ENCODE assay signal across 28 mouse cellular contexts in the genomic region with DNA sequence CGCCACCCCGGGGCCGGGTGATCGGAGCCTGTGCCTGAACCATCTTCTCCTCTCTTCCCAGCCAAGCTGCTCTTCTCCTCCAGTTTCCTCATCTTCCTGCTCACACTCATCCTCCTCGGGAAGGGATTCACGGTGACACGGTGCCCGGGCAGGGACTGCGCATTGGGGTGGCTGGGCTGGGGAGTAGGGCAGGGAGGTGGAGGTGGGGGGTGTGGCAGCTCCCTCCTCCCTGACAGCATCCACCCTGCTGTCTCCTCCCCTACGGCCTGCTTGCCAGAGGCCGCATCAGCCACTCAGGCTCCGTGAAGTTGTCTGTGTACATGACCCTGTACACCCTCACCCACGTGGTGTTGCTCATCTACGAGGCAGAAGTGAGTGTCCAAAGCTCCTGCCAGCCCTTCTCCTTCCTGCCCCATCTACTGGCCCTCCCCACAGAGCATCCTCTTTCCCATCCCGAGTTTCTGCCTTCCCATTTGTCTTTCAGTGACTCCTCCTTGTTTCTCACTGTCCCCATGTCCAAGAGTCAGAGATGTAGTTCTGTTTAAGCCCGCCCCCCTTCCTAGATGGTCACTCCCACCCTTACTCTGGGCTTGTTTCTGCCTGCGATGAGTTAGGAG. TPM values are rescaled to one million over a fixed set of nuclear protein-coding genes. Genes with fewer than 3 reads are reported as not detected.
DNase-seq lines count a peak whose midpoint lies in the region; ATAC-seq lines count a peak whose summit lies in the region.
"Had no signal": no experiment of that assay in that cellular context is flagged by ENCODE, and none has a peak within 500 bp of the region (broad histone marks: within the 10 kb centered on the region; RNA-seq: fewer than 3 reads in every experiment).

No protein-coding gene starts in this region.

- no peak for ATAC-seq in forebrain, embryonic 12.5 days (ENCODE audit: low FRiP score)
- ATAC-seq in hindbrain, embryonic 12.5 days (ENCODE audit: low FRiP score) = no peak
- ATAC-seq in lung, embryonic 15.5 days (ENCODE audit: borderline replicate concordance, extremely low read depth, low FRiP score, low TSS enrichment) = peak; percentile 34; the same call in 1 of the 2 replicates
- ATAC-seq: forebrain, embryonic 15.5 days; hindbrain, embryonic 16.5 days; inflammation-experienced regulatory T-cells, adult 6 months; intestine, embryonic 16.5 days; Patski had no signal

- H3K4me1 ChIP-seq in forebrain, embryonic 12.5 days = peaks cover 13% of the 10 kb centered on the region
- peaks cover 21% of the 10 kb centered on the region for H3K4me1 ChIP-seq in forebrain, embryonic 10.5 days
- H3K4me1 ChIP-seq in hindbrain, embryonic 12.5 days = peaks cover 7% of the 10 kb centered on the region
- peaks cover 17% of the 10 kb centered on the region for H3K4me1 ChIP-seq in hindbrain, embryonic 10.5 days (replicated peaks)
- H3K4me1 ChIP-seq in lung, embryonic 15.5 days = peaks cover 9% of the 10 kb centered on the region

- WGBS in forebrain, embryonic 12.5 days = 67% methylated on average over 17 of the region's 17 CpGs
- WGBS in forebrain, embryonic 10.5 days = 65% methylated on average over 17 of the region's 17 CpGs
- WGBS in hindbrain, embryonic 12.5 days = 63% methylated on average over 14 of the region's 17 CpGs
- 60% methylated on average over 17 of the region's 17 CpGs for WGBS in hindbrain, embryonic 10.5 days
- 42% methylated on average over 17 of the region's 17 CpGs for WGBS in lung, embryonic 15.5 days

- peaks cover 51% of the 10 kb centered on the region for H3K27me3 ChIP-seq in forebrain, embryonic 12.5 days
- peaks cover 77% of the 10 kb centered on the region for H3K27me3 ChIP-seq in forebrain, embryonic 10.5 days (ENCODE audit: poor library complexity, severe bottlenecking)
- H3K27me3 ChIP-seq in hindbrain, embryonic 12.5 days = peaks cover 46% of the 10 kb centered on the region
- peaks cover 61% of the 10 kb centered on the region for H3K27me3 ChIP-seq in hindbrain, embryonic 10.5 days (ENCODE audit: insufficient read depth, poor library complexity, severe bottlenecking)
- H3K27me3 ChIP-seq in lung, embryonic 15.5 days = peaks cover 56% of the 10 kb centered on the region

- peak; percentile 49 for DNase-seq in adrenal gland, adult 2 months
- no peak for DNase-seq in adrenal gland, postnatal 4 days (ENCODE audit: low spot score in 2 of 2)
- no peak for DNase-seq in forebrain, embryonic 10.5 days (ENCODE audit: extremely low spot score, low spot score)
- no peak for DNase-seq in hindbrain, embryonic 10.5 days (ENCODE audit: low spot score)
- no peak for DNase-seq in lung, postnatal 36 days
- DNase-seq: adrenal gland, adult 8-10 months; cerebellum, adult 11 months; cerebellum, adult 8-10 months; cerebellum, postnatal 14 days; gastrocnemius, postnatal 10 days; heart, adult 18-20 months; heart, postnatal 14 days; heart, postnatal 4 days; kidney, adult 18-20 months; kidney, adult 9 months had no signal

- H3K4me2 ChIP-seq in forebrain, embryonic 12.5 days = no peak overlapping the region
- H3K4me2 ChIP-seq in hindbrain, embryonic 12.5 days (replicated peaks) = no peak overlapping the region
- no peak overlapping the region for H3K4me2 ChIP-seq in lung, embryonic 15.5 days
- H3K4me2 ChIP-seq: forebrain, embryonic 15.5 days; heart, embryonic 13.5 days had no signal

- H3K4me3 ChIP-seq in forebrain, embryonic 12.5 days (replicated peaks) = no peak overlapping the region
- H3K4me3 ChIP-seq in forebrain, embryonic 10.5 days = no peak overlapping the region
- H3K4me3 ChIP-seq in hindbrain, embryonic 12.5 days = no peak overlapping the region
- H3K4me3 ChIP-seq in hindbrain, embryonic 10.5 days = no peak overlapping the region
- no peak overlapping the region for H3K4me3 ChIP-seq in lung, embryonic 15.5 days
- H3K4me3 ChIP-seq: forebrain, embryonic 15.5 days; heart, embryonic 10.5 days; heart, embryonic 13.5 days had no signal

- no peaks in the 10 kb centered on the region for H3K36me3 ChIP-seq in forebrain, embryonic 12.5 days (replicated peaks)
- no peaks in the 10 kb centered on the region for H3K36me3 ChIP-seq in forebrain, embryonic 10.5 days (replicated peaks)
- H3K36me3 ChIP-seq in hindbrain, embryonic 12.5 days = no peaks in the 10 kb centered on the region
- no peaks in the 10 kb centered on the region for H3K36me3 ChIP-seq in hindbrain, embryonic 10.5 days
- no peaks in the 10 kb centered on the region for H3K36me3 ChIP-seq in lung, embryonic 15.5 days
- H3K36me3 ChIP-seq: forebrain, embryonic 15.5 days; heart, embryonic 10.5 days; heart, embryonic 13.5 days had no signal

- H3K9ac ChIP-seq in forebrain, embryonic 12.5 days = peak overlapping the region; percentile 17; the same call in 1 of the 2 replicates
- peak overlapping the region; percentile 14; the same call in 1 of the 2 replicates for H3K9ac ChIP-seq in hindbrain, embryonic 12.5 days
- H3K9ac ChIP-seq in lung, embryonic 15.5 days = no peak overlapping the region
- H3K9ac ChIP-seq: forebrain, embryonic 15.5 days; heart, embryonic 13.5 days had no signal

- H3K27ac ChIP-seq in forebrain, embryonic 12.5 days = no peak overlapping the region
- no peak overlapping the region for H3K27ac ChIP-seq in forebrain, embryonic 10.5 days
- H3K27ac ChIP-seq in hindbrain, embryonic 12.5 days = no peak overlapping the region
- no peak overlapping the region for H3K27ac ChIP-seq in hindbrain, embryonic 10.5 days
- H3K27ac ChIP-seq in lung, embryonic 15.5 days = no peak overlapping the region
- H3K27ac ChIP-seq: forebrain, embryonic 15.5 days; heart, embryonic 10.5 days; heart, embryonic 13.5 days had no signal

- no peaks in the 10 kb centered on the region for H3K9me3 ChIP-seq in forebrain, embryonic 12.5 days
- no peaks in the 10 kb centered on the region for H3K9me3 ChIP-seq in forebrain, embryonic 10.5 days
- no peaks in the 10 kb centered on the region for H3K9me3 ChIP-seq in hindbrain, embryonic 12.5 days (replicated peaks)
- H3K9me3 ChIP-seq in hindbrain, embryonic 10.5 days = no peaks in the 10 kb centered on the region
- H3K9me3 ChIP-seq in lung, embryonic 15.5 days = no peaks in the 10 kb centered on the region
- H3K9me3 ChIP-seq: forebrain, embryonic 15.5 days; heart, embryonic 10.5 days; heart, embryonic 13.5 days had no signal

RNA-seq across cellular contexts. Expression of a gene that starts 2.9 kb away (rescaled TPM):
- total RNA-seq in adrenal gland, adult 2 months (2021) = 1 to 10 TPM; 1.9 to 2.2 TPM
- 8.3 and 9.3 TPM in 2 replicates for polyA plus RNA-seq in adrenal gland, adult 2 months (2012; rRNA removed)
- 1 to 10 TPM; 4.0 to 5.4 TPM for total RNA-seq in adrenal gland, postnatal 4 days (2021)
- polyA plus RNA-seq in forebrain, embryonic 12.5 days (2016; fragmentation: Nextera tagmentation; extraction: Ambion mirVana) = 11.9 and 12.1 TPM in 2 replicates
- 1.3 and 1.8 TPM in 2 replicates for polyA plus RNA-seq in forebrain, embryonic 10.5 days (2016; fragmentation: Nextera tagmentation; extraction: Ambion mirVana)
- 24.3 and 25.9 TPM in 2 replicates for polyA plus RNA-seq in hindbrain, embryonic 12.5 days (2016; fragmentation: Nextera tagmentation; extraction: Ambion mirVana)
- 2.5 and 9.1 TPM in 2 replicates for polyA plus RNA-seq in hindbrain, embryonic 10.5 days (2016; fragmentation: Nextera tagmentation; extraction: Ambion mirVana)
- 0.22 and 0.25 TPM in 2 replicates for polyA plus RNA-seq in lung, embryonic 15.5 days (2015; fragmentation: Nextera tagmentation; extraction: Ambion mirVana)
- total RNA-seq: gastrocnemius, postnatal 10 days; heart, adult 18-20 months; heart, postnatal 14 days; heart, postnatal 4 days had no signal
- polyA plus RNA-seq: inflammation-experienced regulatory T-cells, adult 6 months had no signal

RNA-seq across cellular contexts. Expression of a gene that starts 7.6 kb away (rescaled TPM):
- not detected for total RNA-seq in adrenal gland, adult 2 months (2021)
- not detected in 2 replicates for polyA plus RNA-seq in adrenal gland, adult 2 months (2012; rRNA removed)
- not detected for total RNA-seq in adrenal gland, postnatal 4 days (2021)
- polyA plus RNA-seq in forebrain, embryonic 12.5 days (2016; fragmentation: Nextera tagmentation; extraction: Ambion mirVana) = 1.3 and 1.7 TPM in 2 replicates
- polyA plus RNA-seq in forebrain, embryonic 10.5 days (2016; fragmentation: Nextera tagmentation; extraction: Ambion mirVana) = 1.4 and 1.7 TPM in 2 replicates
- 0.87 and 1.1 TPM in 2 replicates for polyA plus RNA-seq in hindbrain, embryonic 12.5 days (2016; fragmentation: Nextera tagmentation; extraction: Ambion mirVana)
- 1.2 and 2.1 TPM in 2 replicates for polyA plus RNA-seq in hindbrain, embryonic 10.5 days (2016; fragmentation: Nextera tagmentation; extraction: Ambion mirVana)
- 0.27 and 0.38 TPM in 2 replicates for polyA plus RNA-seq in lung, embryonic 15.5 days (2015; fragmentation: Nextera tagmentation; extraction: Ambion mirVana)
- total RNA-seq: adrenal gland, adult 8-10 months; adrenal gland, postnatal 36 days; gastrocnemius, postnatal 10 days; gastrocnemius, postnatal 4 days; heart, adult 18-20 months; heart, postnatal 14 days; heart, postnatal 4 days had no signal
- polyA plus RNA-seq: heart, embryonic 16.5 days; inflammation-experienced regulatory T-cells, adult 6 months had no signal

RNA-seq across cellular contexts. Expression of a gene that starts 8.2 kb away (rescaled TPM):
- total RNA-seq in adrenal gland, adult 2 months (2021) = 10 to 100 TPM; 37.1 to 41.5 TPM
- 102 and 106 TPM in 2 replicates for polyA plus RNA-seq in adrenal gland, adult 2 months (2012; rRNA removed)
- total RNA-seq in adrenal gland, postnatal 4 days (2021) = 10 to 100 TPM; 51.4 to 55.6 TPM
- polyA plus RNA-seq in forebrain, embryonic 12.5 days (2016; fragmentation: Nextera tagmentation; extraction: Ambion mirVana) = 18.5 and 18.8 TPM in 2 replicates
- polyA plus RNA-seq in forebrain, embryonic 10.5 days (2016; fragmentation: Nextera tagmentation; extraction: Ambion mirVana) = 15.2 and 16.6 TPM in 2 replicates
- polyA plus RNA-seq in hindbrain, embryonic 12.5 days (2016; fragmentation: Nextera tagmentation; extraction: Ambion mirVana) = 20.9 and 23.0 TPM in 2 replicates
- 16.5 and 18.2 TPM in 2 replicates for polyA plus RNA-seq in hindbrain, embryonic 10.5 days (2016; fragmentation: Nextera tagmentation; extraction: Ambion mirVana)
- polyA plus RNA-seq in lung, embryonic 15.5 days (2015; fragmentation: Nextera tagmentation; extraction: Ambion mirVana) = 12.7 and 13.5 TPM in 2 replicates

RNA-seq across cellular contexts. Expression of a gene that starts 11.0 kb away (rescaled TPM):
- total RNA-seq in adrenal gland, adult 2 months (2021) = 10 to 100 TPM; 33.4 to 33.8 TPM
- 29.4 and 35.9 TPM in 2 replicates for polyA plus RNA-seq in adrenal gland, adult 2 months (2012; rRNA removed)
- total RNA-seq in adrenal gland, postnatal 4 days (2021) = 10 to 100 TPM; 62.9 to 70.0 TPM
- polyA plus RNA-seq in forebrain, embryonic 12.5 days (2016; fragmentation: Nextera tagmentation; extraction: Ambion mirVana) = 378 and 384 TPM in 2 replicates
- polyA plus RNA-seq in forebrain, embryonic 10.5 days (2016; fragmentation: Nextera tagmentation; extraction: Ambion mirVana) = 246 and 257 TPM in 2 replicates
- 391 and 405 TPM in 2 replicates for polyA plus RNA-seq in hindbrain, embryonic 12.5 days (2016; fragmentation: Nextera tagmentation; extraction: Ambion mirVana)
- polyA plus RNA-seq in hindbrain, embryonic 10.5 days (2016; fragmentation: Nextera tagmentation; extraction: Ambion mirVana) = 271 and 384 TPM in 2 replicates
- 174 and 183 TPM in 2 replicates for polyA plus RNA-seq in lung, embryonic 15.5 days (2015; fragmentation: Nextera tagmentation; extraction: Ambion mirVana)

RNA-seq across cellular contexts. Expression of a gene that starts 41.3 kb away (rescaled TPM):
- 100 to 1,000 TPM; 102 to 108 TPM for total RNA-seq in adrenal gland, adult 2 months (2021)
- polyA plus RNA-seq in adrenal gland, adult 2 months (2012; rRNA removed) = 111 and 123 TPM in 2 replicates
- total RNA-seq in adrenal gland, postnatal 4 days (2021) = 100 to 1,000 TPM; 162 to 174 TPM
- 40.8 and 46.9 TPM in 2 replicates for polyA plus RNA-seq in forebrain, embryonic 12.5 days (2016; fragmentation: Nextera tagmentation; extraction: Ambion mirVana)
- 19.4 and 20.6 TPM in 2 replicates for polyA plus RNA-seq in forebrain, embryonic 10.5 days (2016; fragmentation: Nextera tagmentation; extraction: Ambion mirVana)
- 41.1 and 42.4 TPM in 2 replicates for polyA plus RNA-seq in hindbrain, embryonic 12.5 days (2016; fragmentation: Nextera tagmentation; extraction: Ambion mirVana)
- 23.2 and 23.5 TPM in 2 replicates for polyA plus RNA-seq in hindbrain, embryonic 10.5 days (2016; fragmentation: Nextera tagmentation; extraction: Ambion mirVana)
- 29.5 and 30.3 TPM in 2 replicates for polyA plus RNA-seq in lung, embryonic 15.5 days (2015; fragmentation: Nextera tagmentation; extraction: Ambion mirVana)
